Mouse (Mus musculus): ENCODE data around the gene Lama1.

The Lama1 gene

GRCm38 (mm10) chr17:67696694-67697386 lies at the start of gene Lama1:
Gene Lama1 (plus strand): TSS chr17:67697259.
- peaks cover 81% of the 10 kb centered on the region for H3K4me1 ChIP-seq (replicated peaks; ENCODE audit: low read depth, low read length)
- peak within 1 kb of the TSS; percentile 90 for H3K4me3 ChIP-seq (replicated peaks; ENCODE audit: low read length)
- no peak for TF ChIP-seq POU5F1 (IDR thresholded peaks at IDR 0.05; ENCODE audit: borderline replicate concordance, low read length)
- TF ChIP-seq NANOG (IDR thresholded peaks at IDR 0.05; ENCODE audit: borderline replicate concordance, low read length), result no peak
- peak; percentile 22; the same call in 1 of the 2 replicates for TF ChIP-seq CTCF (conservative IDR thresholded peaks at IDR 0.05; ENCODE audit: low read length)
- peaks cover 28% of the 10 kb centered on the region for H3K27me3 ChIP-seq (ENCODE audit: insufficient read depth, low read length)
- H3K9me3 ChIP-seq (ENCODE audit: low read length), result no peaks in the 10 kb centered on the region
- no peaks in the 10 kb centered on the region for H3K36me3 ChIP-seq (ENCODE audit: insufficient read depth, low read length)

- Histone ChIP-seq H3K9me3 (ENCODE audit: low read length) (peaks cover 7% of the 10 kb centered on the region; the same call in 1 of the 2 replicates), H3K4me3 (replicated peaks; ENCODE audit: low read length) (no peak overlapping the region), H3K27me3 (ENCODE audit: insufficient read depth, low read length) (no peaks in the 10 kb centered on the region), H3K36me3 (ENCODE audit: insufficient read depth, low read length) (no peaks in the 10 kb centered on the region), H3K4me1 (replicated peaks; ENCODE audit: low read depth, low read length) (no peaks in the 10 kb centered on the region)
- TF ChIP-seq CTCF (conservative IDR thresholded peaks at IDR 0.05; ENCODE audit: low read length) (peak; percentile 87), NANOG (IDR thresholded peaks at IDR 0.05; ENCODE audit: borderline replicate concordance, low read length) (no peak)
These were observed 45.6 kb upstream of the Lama1 start for GRCm38 (mm10) chr17:67651506-67651905.

GRCm38 (mm10) chr17:67664299-67664698 lies 32.8 kb upstream of the Lama1 start:
- Histone ChIP-seq H3K4me1 (replicated peaks; ENCODE audit: low read depth, low read length) (no peaks in the 10 kb centered on the region), H3K4me3 (replicated peaks; ENCODE audit: low read length) (no peak overlapping the region), H3K36me3 (ENCODE audit: insufficient read depth, low read length) (no peaks in the 10 kb centered on the region), H3K27me3 (ENCODE audit: insufficient read depth, low read length) (0 out of 2 replicates have a peak, but pooled peaks cover 2% of the 10 kb centered on the region), H3K9me3 (ENCODE audit: low read length) (peaks cover 5% of the 10 kb centered on the region; the same call in 1 of the 2 replicates)
- no peak for TF ChIP-seq POU5F1 (IDR thresholded peaks at IDR 0.05; ENCODE audit: borderline replicate concordance, low read length)
- no peak for TF ChIP-seq NANOG (IDR thresholded peaks at IDR 0.05; ENCODE audit: borderline replicate concordance, low read length)
- TF ChIP-seq CTCF (conservative IDR thresholded peaks at IDR 0.05; ENCODE audit: low read length), result no peak

- H3K27me3 ChIP-seq (ENCODE audit: insufficient read depth, low read length), result 0 out of 2 replicates have a peak, but pooled peaks cover 2% of the 10 kb centered on the region
- H3K4me1 ChIP-seq (replicated peaks; ENCODE audit: low read depth, low read length), result no peaks in the 10 kb centered on the region
- H3K4me3 ChIP-seq (replicated peaks; ENCODE audit: low read length), result no peak overlapping the region
- H3K9me3 ChIP-seq (ENCODE audit: low read length), result no peaks in the 10 kb centered on the region
- H3K36me3 ChIP-seq (ENCODE audit: insufficient read depth, low read length), result no peaks in the 10 kb centered on the region
- no peak for TF ChIP-seq POU5F1 (IDR thresholded peaks at IDR 0.05; ENCODE audit: borderline replicate concordance, low read length)
- TF ChIP-seq NANOG (IDR thresholded peaks at IDR 0.05; ENCODE audit: borderline replicate concordance, low read length), result no peak
- TF ChIP-seq CTCF (conservative IDR thresholded peaks at IDR 0.05; ENCODE audit: low read length), result no peak
These were observed 30.1 kb upstream of the Lama1 start for GRCm38 (mm10) chr17:67666981-67667380.

- Histone ChIP-seq H3K9me3 (ENCODE audit: low read length) (no peaks in the 10 kb centered on the region), H3K36me3 (ENCODE audit: insufficient read depth, low read length) (no peaks in the 10 kb centered on the region), H3K27me3 (ENCODE audit: insufficient read depth, low read length) (0 out of 2 replicates have a peak, but pooled peaks cover 2% of the 10 kb centered on the region), H3K4me1 (replicated peaks; ENCODE audit: low read depth, low read length) (no peaks in the 10 kb centered on the region), H3K4me3 (replicated peaks; ENCODE audit: low read length) (no peak overlapping the region)
- TF ChIP-seq NANOG (IDR thresholded peaks at IDR 0.05; ENCODE audit: borderline replicate concordance, low read length) (no peak), POU5F1 (IDR thresholded peaks at IDR 0.05; ENCODE audit: borderline replicate concordance, low read length) (no peak), CTCF (conservative IDR thresholded peaks at IDR 0.05; ENCODE audit: low read length) (peak; percentile 62)
These were observed 29.1 kb upstream of the Lama1 start for GRCm38 (mm10) chr17:67667981-67668380.

- H3K4me3 ChIP-seq (replicated peaks; ENCODE audit: low read length), result no peak overlapping the region
- H3K36me3 ChIP-seq (ENCODE audit: insufficient read depth, low read length), result no peaks in the 10 kb centered on the region
- H3K27me3 ChIP-seq (ENCODE audit: insufficient read depth, low read length), result no peaks in the 10 kb centered on the region
- no peak for TF ChIP-seq NANOG (IDR thresholded peaks at IDR 0.05; ENCODE audit: borderline replicate concordance, low read length)
- TF ChIP-seq CTCF (conservative IDR thresholded peaks at IDR 0.05; ENCODE audit: low read length), result no peak
- TF ChIP-seq POU5F1 (IDR thresholded peaks at IDR 0.05; ENCODE audit: borderline replicate concordance, low read length), result no peak
- no peaks in the 10 kb centered on the region for H3K9me3 ChIP-seq (ENCODE audit: low read length)
- H3K4me1 ChIP-seq (replicated peaks; ENCODE audit: low read depth, low read length), result peaks cover 6% of the 10 kb centered on the region; the same call in 1 of the 2 replicates
These were observed 18.5 kb upstream of the Lama1 start for GRCm38 (mm10) chr17:67678576-67678975.

- Histone ChIP-seq H3K36me3 (ENCODE audit: insufficient read depth, low read length) (no peaks in the 10 kb centered on the region), H3K27me3 (ENCODE audit: insufficient read depth, low read length) (no peaks in the 10 kb centered on the region), H3K9me3 (ENCODE audit: low read length) (0 out of 2 replicates have a peak, but pooled peaks cover 2% of the 10 kb centered on the region), H3K4me3 (replicated peaks; ENCODE audit: low read length) (no peak overlapping the region), H3K4me1 (replicated peaks; ENCODE audit: low read depth, low read length) (peaks cover 6% of the 10 kb centered on the region; the same call in 1 of the 2 replicates)
- TF ChIP-seq POU5F1 (IDR thresholded peaks at IDR 0.05; ENCODE audit: borderline replicate concordance, low read length), result no peak
- no peak for TF ChIP-seq NANOG (IDR thresholded peaks at IDR 0.05; ENCODE audit: borderline replicate concordance, low read length)
- no peak for TF ChIP-seq CTCF (conservative IDR thresholded peaks at IDR 0.05; ENCODE audit: low read length)
These were observed 16.0 kb upstream of the Lama1 start for GRCm38 (mm10) chr17:67681084-67681483.

GRCm38 (mm10) chr17:67685022-67685743 lies 11.9 kb upstream of the Lama1 start:
- no peak overlapping the region for H3K4me3 ChIP-seq (replicated peaks; ENCODE audit: low read length)
- peaks cover 23% of the 10 kb centered on the region for H3K9me3 ChIP-seq (ENCODE audit: low read length)
- no peaks in the 10 kb centered on the region for H3K36me3 ChIP-seq (ENCODE audit: insufficient read depth, low read length)
- H3K4me1 ChIP-seq (replicated peaks; ENCODE audit: low read depth, low read length), result peaks cover 21% of the 10 kb centered on the region
- no peak for TF ChIP-seq POU5F1 (IDR thresholded peaks at IDR 0.05; ENCODE audit: borderline replicate concordance, low read length)
- no peak for TF ChIP-seq CTCF (conservative IDR thresholded peaks at IDR 0.05; ENCODE audit: low read length)
- no peak for TF ChIP-seq NANOG (IDR thresholded peaks at IDR 0.05; ENCODE audit: borderline replicate concordance, low read length)
- H3K27me3 ChIP-seq (ENCODE audit: insufficient read depth, low read length), result no peaks in the 10 kb centered on the region
